ENCODE assay signal across 9 mouse cellular contexts in genomic region chr9:72693081-72693696, GRCm38 (mm10). TPM values are rescaled to one million over a fixed set of nuclear protein-coding genes. Genes with fewer than 3 reads are reported as not detected.
DNase-seq lines count a peak whose midpoint lies in the region; ATAC-seq and TF ChIP-seq lines count a peak whose summit lies in the region.
"Had no signal": no experiment of that assay in that cellular context is flagged by ENCODE, and none has a peak within 500 bp of the region (broad histone marks: within the 10 kb centered on the region; RNA-seq: fewer than 3 reads in every experiment).

No protein-coding gene starts in this region.

- H3K4me3 ChIP-seq in forebrain, embryonic 11.5 days (ENCODE audit: low read depth, low read length), result no peak overlapping the region
- no peak overlapping the region for H3K4me3 ChIP-seq in forebrain, embryonic 12.5 days (replicated peaks)
- no peak overlapping the region for H3K4me3 ChIP-seq in embryonic fibroblast, embryonic 13.5 days (ENCODE audit: insufficient read depth, low read length)
- H3K4me3 ChIP-seq in limb, embryonic 15.5 days, result 0 out of 2 replicates have a peak overlapping the region, but pooled peaks have one; percentile 3

- no peak for ATAC-seq in forebrain, embryonic 11.5 days (replicated peaks; ENCODE audit: low FRiP score)
- ATAC-seq in forebrain, embryonic 12.5 days (ENCODE audit: low FRiP score), result no peak
- ATAC-seq in limb, embryonic 15.5 days (ENCODE audit: insufficient number of reproducible peaks, low FRiP score, low TSS enrichment, low read depth), result no peak

- no peak overlapping the region for H3K4me2 ChIP-seq in forebrain, embryonic 11.5 days (ENCODE audit: low read depth, low read length, severe bottlenecking)
- no peak overlapping the region for H3K4me2 ChIP-seq in forebrain, embryonic 12.5 days
- H3K4me2 ChIP-seq in limb, embryonic 15.5 days, result peak overlapping the region; percentile 12; the same call in 1 of the 2 replicates

- no peak overlapping the region for H3K9ac ChIP-seq in forebrain, embryonic 11.5 days (ENCODE audit: low read length)
- H3K9ac ChIP-seq in forebrain, embryonic 12.5 days, result no peak overlapping the region
- no peak overlapping the region for H3K9ac ChIP-seq in limb, embryonic 15.5 days

- no peak for TF ChIP-seq CTCF in embryonic fibroblast, embryonic 13.5 days (IDR thresholded peaks at IDR 0.05; ENCODE audit: borderline replicate concordance, insufficient read depth, low read length)

- no peaks in the 10 kb centered on the region for H3K27me3 ChIP-seq in forebrain, embryonic 11.5 days (ENCODE audit: control insufficient read depth, insufficient read depth, low read length)
- H3K27me3 ChIP-seq in forebrain, embryonic 12.5 days, result no peaks in the 10 kb centered on the region
- H3K27me3 ChIP-seq in limb, embryonic 15.5 days, result no peaks in the 10 kb centered on the region

- peak; percentile 48 for DNase-seq in forebrain, embryonic 11.5 days (ENCODE audit: low spot score)
- peak; percentile 40 to 49 for DNase-seq in left cerebral cortex, postnatal 25 days (ENCODE audit: low spot score in 2 of 2)
- no peak for DNase-seq in left cerebral cortex, adult 11 months (ENCODE audit: low spot score)
- DNase-seq in urinary bladder, postnatal 25 days (ENCODE audit: low spot score), result no peak
- no peak for DNase-seq in ovary, adult 18-20 months (ENCODE audit: low spot score)
- DNase-seq: cerebellum, postnatal 14 days had no signal

- H3K9me3 ChIP-seq in forebrain, embryonic 11.5 days (ENCODE audit: control insufficient read depth, low read length), result no peaks in the 10 kb centered on the region
- H3K9me3 ChIP-seq in forebrain, embryonic 12.5 days, result no peaks in the 10 kb centered on the region
- no peaks in the 10 kb centered on the region for H3K9me3 ChIP-seq in limb, embryonic 15.5 days

- peaks cover 16% of the 10 kb centered on the region for H3K36me3 ChIP-seq in forebrain, embryonic 11.5 days (ENCODE audit: control insufficient read depth, insufficient read depth, low read length)
- H3K36me3 ChIP-seq in forebrain, embryonic 12.5 days (replicated peaks), result peaks cover 79% of the 10 kb centered on the region
- H3K36me3 ChIP-seq in limb, embryonic 15.5 days, result peaks cover 60% of the 10 kb centered on the region

- no peak; the same call in 1 of the 2 replicates for TF ChIP-seq POLR2A in embryonic fibroblast, embryonic 13.5 days (IDR thresholded peaks at IDR 0.05; ENCODE audit: low read depth, low read length)

- H3K4me1 ChIP-seq in forebrain, embryonic 11.5 days (replicated peaks; ENCODE audit: control insufficient read depth, insufficient read depth, low read length), result 0 out of 2 replicates have a peak, but pooled peaks cover 1% of the 10 kb centered on the region
- H3K4me1 ChIP-seq in forebrain, embryonic 12.5 days, result peaks cover 7% of the 10 kb centered on the region; the same call in 1 of the 2 replicates
- H3K4me1 ChIP-seq in embryonic fibroblast, embryonic 13.5 days (ENCODE audit: control insufficient read depth, insufficient read depth, low read length), result peaks cover 10% of the 10 kb centered on the region
- H3K4me1 ChIP-seq in limb, embryonic 15.5 days, result peaks cover 54% of the 10 kb centered on the region

- no peak overlapping the region for H3K27ac ChIP-seq in forebrain, embryonic 11.5 days (ENCODE audit: low read depth, low read length)
- no peak overlapping the region; the same call in 1 of the 2 replicates for H3K27ac ChIP-seq in forebrain, embryonic 12.5 days
- peak overlapping the region; percentile 7; the same call in 1 of the 2 replicates for H3K27ac ChIP-seq in embryonic fibroblast, embryonic 13.5 days (ENCODE audit: insufficient read depth, low read length)
- H3K27ac ChIP-seq in limb, embryonic 15.5 days, result peak overlapping the region; percentile 73

- 85% methylated on average over 24 of the region's 24 CpGs for WGBS in forebrain, embryonic 11.5 days
- 71% methylated on average over 24 of the region's 24 CpGs for WGBS in forebrain, embryonic 12.5 days
- 50% methylated on average over 24 of the region's 24 CpGs for WGBS in limb, embryonic 15.5 days

- intact Hi-C loops in left cerebral cortex, postnatal 25 days (cut with DNase I), result no loop called here

RNA-seq across cellular contexts. Expression of gene Nedd4, which starts 31.0 kb away (rescaled TPM):
- 781 and 793 TPM in 2 replicates for polyA plus RNA-seq in forebrain, embryonic 11.5 days (2014; fragmentation: Nextera tagmentation; extraction: Ambion mirVana)
- polyA plus RNA-seq in forebrain, embryonic 12.5 days (2016; fragmentation: Nextera tagmentation; extraction: Ambion mirVana), result 731 and 774 TPM in 2 replicates
- 100 to 1,000 TPM; 275 to 288 TPM for total RNA-seq in left cerebral cortex, postnatal 25 days (2021)
- polyA plus RNA-seq in embryonic fibroblast, embryonic 13.5 days (2011; ENCODE audit: insufficient read length, low read depth, missing spikeins), result 1,359 and 1,364 TPM in 2 replicates
- 569 and 579 TPM in 2 replicates for polyA plus RNA-seq in limb, embryonic 15.5 days (2015; fragmentation: Nextera tagmentation; extraction: Ambion mirVana)

Comparison
In these comparisons a context has a peak if more than half of its experiments do, and no peak if none do; other contexts are left out.
1. DNase-seq: peak in forebrain, embryonic 11.5 days (single experiment) and left cerebral cortex, postnatal 25 days (2 of 2); none in left cerebral cortex, adult 11 months (single experiment), urinary bladder, postnatal 25 days (single experiment) and ovary, adult 18-20 months (single experiment).
2. H3K27ac ChIP-seq: peak in embryonic fibroblast, embryonic 13.5 days (single experiment) and limb, embryonic 15.5 days (single experiment); none in forebrain, embryonic 11.5 days (single experiment) and forebrain, embryonic 12.5 days (single experiment).